Mouse (Mus musculus) brain, embryonic 14.5 days (tissue): ENCODE measurements around the gene 4833439L19Rik.

Experiments used
- CTCF ChIP-seq: fragments of 200-500 bp; IDR thresholded peaks from 2 replicates; pipeline ENCODE4 v1.5.1; 2012; ENCODE audit warnings: inconsistent platforms, mild to moderate bottlenecking, moderate library complexity, borderline replicate concordance; ENCODE audit not compliant: insufficient read depth, insufficient read length; ENCODE audit errors: extremely low read depth
- POLR2A ChIP-seq: fragments of 200-500 bp; IDR thresholded peaks from 2 replicates; pipeline ENCODE4 v1.6.1; 2012; ENCODE audit warnings: mild to moderate bottlenecking, inconsistent platforms, borderline replicate concordance; ENCODE audit not compliant: poor library complexity, insufficient read depth, insufficient read length, severe bottlenecking; ENCODE audit errors: extremely low read depth

- TF ChIP-seq CTCF (no peak), POLR2A (no peak)
These were observed 38.1 kb downstream of the 4833439L19Rik start for GRCm38 (mm10) chr13:54527140-54527539.
